9 mouse cellular contexts compared by ENCODE assay signal in genomic region chr8:87087451-87088095, GRCm38 (mm10).
A peak's percentile ranks its signal among the peaks of the same experiment; 100 is the strongest.
DNase-seq lines count a peak whose midpoint lies in the region; ATAC-seq and TF ChIP-seq lines count a peak whose summit lies in the region.
"Had no signal": no experiment of that assay in that cellular context is flagged by ENCODE, and none has a peak within 500 bp of the region (broad histone marks: within the 10 kb centered on the region; RNA-seq: fewer than 3 reads in every experiment).

No protein-coding gene starts in this region.

- in situ Hi-C loops in CH12.LX (cut with MboI; ENCODE audit: low pct_ligation_motif_present, low pct_unique_long_range_greater_than_20kb, low sequenced_read_pairs): no loop called here

- TF ChIP-seq RAD21 in CH12.LX (IDR thresholded peaks at IDR 0.05; ENCODE audit: low read depth, low read length): no peak

- no peaks in the 10 kb centered on the region for H3K79me2 ChIP-seq in CH12.LX (replicated peaks; ENCODE audit: control insufficient read depth, extremely low read depth, insufficient read depth, poor library complexity, severe bottlenecking)

- H3K4me3 ChIP-seq in heart, embryonic 11.5 days (ENCODE audit: low read depth, low read length): no peak overlapping the region
- no peak overlapping the region for H3K4me3 ChIP-seq in CH12.LX (replicated peaks in 1 of 3; ENCODE audit: low read depth in 2 of 3, low read length in 2 of 3, poor library complexity in 1 of 3)
- H3K4me3 ChIP-seq in hindbrain, embryonic 15.5 days: no peak overlapping the region
- H3K4me3 ChIP-seq: heart, adult 2 months had no signal

- no peak overlapping the region for H3K9ac ChIP-seq in heart, embryonic 11.5 days (ENCODE audit: low read depth, low read length)
- H3K9ac ChIP-seq in CH12.LX (ENCODE audit: insufficient read depth, low read depth): no peak overlapping the region
- H3K9ac ChIP-seq in hindbrain, embryonic 15.5 days: no peak overlapping the region

- no peaks in the 10 kb centered on the region for H3K27me3 ChIP-seq in heart, embryonic 11.5 days (ENCODE audit: control insufficient read depth, insufficient read depth, low read length)
- peaks cover 4% of the 10 kb centered on the region for H3K27me3 ChIP-seq in CH12.LX (replicated peaks)
- H3K27me3 ChIP-seq in hindbrain, embryonic 15.5 days: no peaks in the 10 kb centered on the region

- 43% methylated on average over 9 of the region's 9 CpGs for WGBS in heart, embryonic 11.5 days (ENCODE audit: insufficient replicate concordance)
- 27% methylated on average over 9 of the region's 9 CpGs for whole genome bisulfite sequencing in hindbrain, embryonic 15.5 days

- intact Hi-C loops in heart, postnatal 10 days (cut with DNase I): no loop called here

- dilution Hi-C loops in CH12.LX (cut with MboI; ENCODE audit: extremely low pct_ligation_motif_present, extremely low pct_unique_long_range_greater_than_20kb, low sequenced_read_pairs): no loop called here

- no peak for TF ChIP-seq POLR2A in CH12.LX (IDR thresholded peaks at IDR 0.05; ENCODE audit: low read depth, low read length)

- DNase-seq in heart, postnatal 10 days: peak; percentile 19 to 55
- DNase-seq in CH12.LX (ENCODE audit: extremely low read depth): peak; percentile 17
- peak; percentile 44 for DNase-seq in cerebellum, adult 11 months
- DNase-seq in spleen, postnatal 36 days (ENCODE audit: low spot score in 2 of 2): no peak
- no peak for DNase-seq in thymus, postnatal 25 days

- no peak for ATAC-seq in heart, embryonic 11.5 days (replicated peaks; ENCODE audit: insufficient number of reproducible peaks, low FRiP score, low TSS enrichment)
- ATAC-seq in hindbrain, embryonic 15.5 days (ENCODE audit: low FRiP score, low read depth): no peak
- no peak for ATAC-seq in activated CD4-positive, CD25-positive, alpha-beta regulatory T cell, adult 4 months

- no peak for TF ChIP-seq CTCF in CH12.LX (conservative IDR thresholded peaks at IDR 0.05 in 1 of 2, IDR thresholded peaks at IDR 0.05 in 1 of 2; ENCODE audit: low read depth in 2 of 2, low read length in 2 of 2)

- TF ChIP-seq EP300 in CH12.LX (IDR thresholded peaks at IDR 0.05; ENCODE audit: low read length): no peak

- no peaks in the 10 kb centered on the region for H3K4me1 ChIP-seq in heart, embryonic 11.5 days (ENCODE audit: control insufficient read depth, insufficient read depth, low read length)
- no peaks in the 10 kb centered on the region for H3K4me1 ChIP-seq in CH12.LX (ENCODE audit: control insufficient read depth in 1 of 2, insufficient read depth in 2 of 2)
- H3K4me1 ChIP-seq in hindbrain, embryonic 15.5 days (replicated peaks): peaks cover 4% of the 10 kb centered on the region

- no peak overlapping the region for H3K4me2 ChIP-seq in heart, embryonic 11.5 days
- H3K4me2 ChIP-seq in CH12.LX (ENCODE audit: insufficient read depth, low read depth, poor library complexity, severe bottlenecking): no peak overlapping the region
- no peak overlapping the region for H3K4me2 ChIP-seq in hindbrain, embryonic 15.5 days

- H3K9me3 ChIP-seq in heart, embryonic 11.5 days (replicated peaks; ENCODE audit: control insufficient read depth, low read length): no peaks in the 10 kb centered on the region
- H3K9me3 ChIP-seq in CH12.LX (replicated peaks; ENCODE audit: low read length): no peaks in the 10 kb centered on the region
- H3K9me3 ChIP-seq in hindbrain, embryonic 15.5 days: no peaks in the 10 kb centered on the region

- H3K27ac ChIP-seq in heart, embryonic 11.5 days (ENCODE audit: low read depth, low read length): no peak overlapping the region
- no peak overlapping the region for H3K27ac ChIP-seq in CH12.LX (ENCODE audit: insufficient read depth, low read depth)
- H3K27ac ChIP-seq in hindbrain, embryonic 15.5 days (replicated peaks): peak overlapping the region; percentile 34; the same call in 1 of the 2 replicates
- H3K27ac ChIP-seq: heart, adult 2 months had no signal

- no peaks in the 10 kb centered on the region for H3K36me3 ChIP-seq in heart, embryonic 11.5 days (ENCODE audit: control insufficient read depth, insufficient read depth, low read length)
- no peaks in the 10 kb centered on the region for H3K36me3 ChIP-seq in CH12.LX (replicated peaks in 1 of 2; ENCODE audit: control insufficient read depth in 1 of 2, insufficient read depth in 1 of 2, low read length in 1 of 2)
- H3K36me3 ChIP-seq in hindbrain, embryonic 15.5 days: no peaks in the 10 kb centered on the region

TF ChIP-seq in CH12.LX, 34 proteins besides CTCF, POLR2A, EP300 and RAD21:
- TF ChIP-seq ELF1 (IDR thresholded peaks at IDR 0.05; ENCODE audit: low read depth, low read length) (no peak), JUND (conservative IDR thresholded peaks at IDR 0.05; ENCODE audit: low read depth, low read length) (no peak), TCF12 (IDR thresholded peaks at IDR 0.05; ENCODE audit: low read depth, low read length) (no peak), TBP (conservative IDR thresholded peaks at IDR 0.05; ENCODE audit: low read depth, low read length) (no peak), SMC3 (IDR thresholded peaks at IDR 0.05; ENCODE audit: low read depth, low read length) (no peak), UBTF (IDR thresholded peaks at IDR 0.05; ENCODE audit: low read depth, low read length) (no peak), USF2 (conservative IDR thresholded peaks at IDR 0.05; ENCODE audit: low read depth, low read length) (no peak), SIN3A (IDR thresholded peaks at IDR 0.05; ENCODE audit: low read length) (no peak), CHD1 (IDR thresholded peaks at IDR 0.05; ENCODE audit: low read depth, low read length) (no peak), USF1 (IDR thresholded peaks at IDR 0.05; ENCODE audit: low read depth, low read length) (no peak), NELFE (IDR thresholded peaks at IDR 0.05; ENCODE audit: low read depth, low read length) (no peak), MYC (IDR thresholded peaks at IDR 0.05; ENCODE audit: low read depth, low read length) (no peak), MEF2A (IDR thresholded peaks at IDR 0.05; ENCODE audit: borderline replicate concordance, low read depth, low read length) (no peak), MXI1 (IDR thresholded peaks at IDR 0.05; ENCODE audit: low read depth, low read length) (no peak), CHD2 (IDR thresholded peaks at IDR 0.05; ENCODE audit: low read length) (no peak), PAX5 (IDR thresholded peaks at IDR 0.05; ENCODE audit: low read length) (no peak), RCOR1 (conservative IDR thresholded peaks at IDR 0.05; ENCODE audit: low read depth, low read length) (no peak), KAT2A (IDR thresholded peaks at IDR 0.05; ENCODE audit: insufficient replicate concordance, low read length) (no peak)
TF ChIP-seq in CH12.LX: peak in this region for 0.

Comparison
In these comparisons a context has a peak if more than half of its experiments do, and no peak if none do; other contexts are left out.
1. DNase-seq: peak in heart, postnatal 10 days (2 of 2), CH12.LX (single experiment) and cerebellum, adult 11 months (single experiment); none in spleen, postnatal 36 days (0 of 2) and thymus, postnatal 25 days (single experiment).